Mouse (Mus musculus): Measurements from ENCODE around the gene Ugt2a2. TPM values are rescaled to one million over a fixed set of nuclear protein-coding genes. Genes with fewer than 3 reads are reported as not detected.

Gene Ugt2a2
- total RNA-seq, 1 experiment from 2014 or later: not detected

Other genes with a start within 250 kb of the Ugt2a2 start
- not detected in 2 replicates for gene Ugt2b37, start 227.5 kb downstream of the Ugt2a2 start, total RNA-seq (2017)
- gene Ugt2a3, start 145.1 kb downstream of the Ugt2a2 start, total RNA-seq (2017): not detected in 2 replicates
- not detected in 2 replicates for gene Ugt2b38, start 58.1 kb downstream of the Ugt2a2 start, total RNA-seq (2017)
- not detected in 2 replicates for gene Gm43638, start 4.5 kb upstream of the Ugt2a2 start, total RNA-seq (2017)
- gene Ugt2a1, start 8.6 kb upstream of the Ugt2a2 start, total RNA-seq (2017): not detected in 2 replicates
- gene Sult1b1, start 55.9 kb upstream of the Ugt2a2 start, total RNA-seq (2017): not detected in 2 replicates
- gene Sult1d1, start 86.8 kb upstream of the Ugt2a2 start, total RNA-seq (2017): not detected in 2 replicates
- gene Sult1e1, start 109.3 kb upstream of the Ugt2a2 start, total RNA-seq (2017): not detected in 2 replicates
- gene Csn1s1, start 183.9 kb upstream of the Ugt2a2 start, total RNA-seq (2017): not detected in 2 replicates
- gene Csn2, start 217.4 kb upstream of the Ugt2a2 start, total RNA-seq (2017): not detected in 2 replicates